Mouse (Mus musculus): ENCODE results near the gene Dap.

The Dap gene

DNA sequence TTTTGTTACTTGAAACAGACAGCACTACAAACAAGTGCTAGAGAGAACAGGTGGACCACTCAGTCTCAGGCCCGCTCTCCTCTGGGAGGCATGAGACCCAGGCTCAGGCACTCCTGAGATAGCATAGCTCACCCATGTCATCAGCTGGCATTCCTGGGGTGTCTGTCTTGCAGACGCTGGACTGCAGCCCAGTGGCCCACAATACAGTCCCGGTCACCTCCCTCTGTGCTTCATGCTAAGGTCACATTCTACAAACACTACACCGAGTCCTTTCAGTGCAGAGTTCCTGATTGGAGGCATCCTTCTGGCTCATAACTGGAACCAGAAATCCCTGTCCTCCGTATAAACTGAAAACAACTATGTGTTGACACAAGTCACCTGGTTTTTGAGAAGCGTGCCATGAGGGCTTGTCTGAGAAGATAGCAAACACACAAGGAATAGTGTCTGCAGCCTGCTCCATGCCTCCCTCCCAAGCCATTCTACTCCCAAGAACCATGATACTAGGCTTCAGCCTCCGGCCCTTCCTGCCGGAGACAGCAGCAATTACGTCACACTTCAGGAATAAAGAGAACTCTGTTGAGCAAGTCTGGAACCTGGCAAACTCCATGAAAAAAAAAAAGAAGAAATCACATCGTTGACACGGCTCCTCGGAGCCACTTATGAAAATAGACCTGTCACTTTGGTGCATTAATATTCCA is 78.3 kb downstream of the Dap start:
- DNase-seq (ENCODE audit: low spot score), result no peak

DNA sequence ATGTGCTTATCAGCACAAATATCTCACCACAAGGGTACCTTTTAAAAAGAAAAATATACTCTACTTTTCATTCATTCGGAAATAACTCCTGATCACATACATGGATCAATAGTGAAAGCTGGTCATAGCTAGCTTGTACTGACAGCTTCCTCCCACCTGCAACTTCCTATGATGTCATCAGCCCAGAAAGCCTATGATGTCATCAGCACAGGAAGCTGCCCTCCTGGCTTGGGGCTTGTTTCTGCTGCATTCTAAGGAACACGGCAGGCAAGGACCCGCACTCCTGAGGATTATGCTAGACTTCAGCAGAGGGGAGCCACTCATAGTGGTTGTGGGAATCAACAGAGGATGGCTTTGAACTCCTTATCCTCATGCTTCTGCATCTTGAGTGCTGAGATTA is 80.2 kb downstream of the Dap start:
- DNase-seq (ENCODE audit: low spot score), result no peak

DNA sequence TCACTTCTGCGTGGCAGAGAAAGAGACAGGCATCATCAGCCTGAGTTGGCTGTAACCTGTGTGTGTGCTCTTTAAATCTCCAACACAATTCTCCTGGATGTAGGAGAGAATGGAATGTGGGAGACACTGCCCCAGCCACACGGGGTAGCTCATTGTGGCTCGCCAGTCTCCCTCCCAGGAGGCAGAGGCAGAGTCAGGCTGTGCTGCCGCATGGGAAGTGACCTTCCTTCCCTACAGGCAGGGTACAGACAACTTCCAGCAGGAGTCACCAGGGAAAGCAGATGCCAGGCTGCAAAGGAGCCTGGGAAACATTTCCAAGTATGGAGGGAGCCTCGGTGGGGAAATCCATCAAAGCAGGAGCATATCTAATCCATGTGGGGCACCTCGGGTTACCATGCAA is 81.1 kb downstream of the Dap start:
- DNase-seq (ENCODE audit: low spot score), result no peak

DNA sequence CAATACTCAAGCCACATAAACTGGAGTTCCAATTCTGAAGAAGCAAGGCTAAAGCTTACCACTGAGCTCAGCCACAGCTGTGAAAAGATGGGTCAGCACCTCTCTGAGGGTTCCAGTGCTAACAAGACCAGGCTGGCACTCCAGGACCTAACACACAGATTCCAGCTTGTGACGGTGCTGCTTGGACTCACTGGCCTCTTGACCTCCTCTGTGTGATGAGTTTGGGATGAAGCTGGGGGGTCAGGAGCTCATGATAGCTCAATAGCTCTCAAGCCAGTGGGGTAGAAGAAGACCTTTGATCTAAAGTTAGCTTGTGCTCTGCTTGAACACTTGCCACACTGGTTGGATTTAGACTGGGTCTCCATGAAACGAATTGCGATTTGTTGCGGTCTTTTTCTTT is 82.6 kb downstream of the Dap start:
- no peak for DNase-seq (ENCODE audit: low spot score)

DNA sequence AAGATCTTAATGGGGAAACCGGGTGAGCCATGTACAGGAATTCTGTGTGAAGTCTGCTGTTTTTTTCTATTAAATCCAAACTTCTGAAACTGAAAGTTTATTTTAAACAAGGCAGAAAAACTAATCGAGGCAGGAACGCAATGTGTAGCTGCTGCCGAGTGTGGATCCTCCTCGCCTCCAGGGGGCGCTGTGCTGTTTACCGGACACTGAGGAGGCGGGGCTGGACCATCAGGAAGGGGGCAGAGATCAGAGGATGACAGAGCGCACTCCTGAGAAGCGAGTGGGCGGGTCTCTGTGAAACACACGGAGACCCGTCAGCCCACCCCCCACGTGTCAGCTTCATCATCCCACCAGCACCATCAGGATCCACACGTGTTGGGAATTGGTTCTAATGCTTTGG is 85.4 kb downstream of the Dap start:
- no peak for DNase-seq (ENCODE audit: low spot score)

DNA sequence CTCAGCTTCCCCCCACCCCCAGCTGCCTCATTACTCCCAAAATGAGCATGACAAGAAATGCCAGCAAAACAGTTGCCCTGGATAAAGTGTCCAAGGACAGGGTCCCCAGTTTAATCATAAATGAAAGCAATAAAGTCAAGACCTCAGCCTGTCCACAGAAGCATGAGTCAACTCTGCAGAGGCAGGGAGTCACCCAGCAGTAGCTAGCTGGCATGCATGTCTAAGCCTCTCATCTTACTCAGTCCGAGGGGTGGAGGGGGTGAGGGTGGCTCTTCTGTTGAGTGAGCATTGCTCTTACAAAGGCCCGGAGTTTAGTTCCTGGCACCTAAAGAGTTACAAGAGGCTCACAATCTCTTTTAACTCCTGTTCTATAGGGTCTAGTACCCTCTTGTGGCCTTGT is 87.9 kb downstream of the Dap start:
- DNase-seq (ENCODE audit: low spot score), result no peak

DNA sequence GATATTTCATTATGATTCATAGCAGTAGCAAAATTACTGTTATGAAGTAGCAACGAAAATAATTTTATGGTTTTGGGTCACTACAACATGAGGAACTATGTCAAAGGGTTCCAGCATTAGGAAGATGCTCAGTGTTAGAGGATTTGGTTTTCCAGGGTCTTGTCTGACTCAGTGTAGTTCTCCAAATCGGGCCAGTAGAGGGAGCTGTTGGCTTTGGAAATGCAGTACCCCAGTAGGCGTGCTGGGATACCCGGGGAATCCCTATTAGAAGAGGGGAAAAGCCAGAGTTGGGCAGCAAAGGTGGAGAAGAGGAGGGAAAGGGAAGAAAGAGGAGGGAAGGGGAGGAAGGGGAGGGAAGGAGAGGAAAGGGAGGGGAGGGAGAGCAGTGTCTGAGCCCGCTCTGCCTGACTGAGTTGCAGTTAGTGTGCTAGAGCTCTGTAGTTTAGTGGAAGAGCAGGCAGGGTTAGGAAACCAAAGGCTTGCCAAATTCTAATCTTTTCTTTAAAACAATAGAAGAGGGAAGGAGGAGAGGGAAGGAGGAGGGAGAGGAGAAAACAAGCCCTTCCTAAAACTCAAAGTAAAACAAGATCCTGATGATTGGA is 91.6 kb downstream of the Dap start:
- peak; percentile 74 for DNase-seq (ENCODE audit: low spot score)

DNA sequence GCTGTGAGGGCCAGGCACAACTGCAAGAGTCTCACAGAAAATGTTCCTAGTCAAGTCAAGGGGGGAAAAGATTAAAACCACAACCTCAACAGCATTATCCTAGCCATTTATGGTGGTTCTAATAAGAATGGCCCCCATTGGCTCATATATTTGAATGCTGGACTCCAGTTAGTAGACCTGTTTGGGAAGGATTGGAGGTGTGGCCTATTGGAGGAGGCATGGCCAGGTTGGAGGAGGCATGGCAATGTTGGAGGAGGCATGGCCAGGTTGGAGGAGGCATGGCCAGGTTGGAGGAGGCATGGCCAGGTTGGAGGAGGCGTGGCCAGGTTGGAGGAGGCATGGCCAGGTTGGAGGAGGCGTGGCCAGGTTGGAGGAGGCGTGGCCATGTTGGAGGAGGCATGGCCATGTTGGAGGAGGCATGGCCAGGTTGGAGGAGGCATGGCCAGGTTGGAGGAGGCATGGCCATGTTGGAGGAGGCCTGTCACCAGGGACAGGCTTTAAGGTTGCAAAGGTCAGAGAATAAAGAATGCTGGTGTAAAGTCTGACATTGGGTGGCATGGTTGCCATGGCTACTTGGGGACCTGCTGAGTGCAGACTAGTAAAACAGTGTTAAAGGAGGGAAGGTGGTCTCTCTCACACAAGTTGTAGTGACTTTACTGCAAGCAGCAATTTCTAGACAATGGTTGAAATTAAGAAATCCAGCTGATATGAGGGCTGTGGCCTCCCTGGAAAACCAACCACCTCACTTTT is 93.1 kb downstream of the Dap start:
- no peak for DNase-seq (ENCODE audit: low spot score)

DNA sequence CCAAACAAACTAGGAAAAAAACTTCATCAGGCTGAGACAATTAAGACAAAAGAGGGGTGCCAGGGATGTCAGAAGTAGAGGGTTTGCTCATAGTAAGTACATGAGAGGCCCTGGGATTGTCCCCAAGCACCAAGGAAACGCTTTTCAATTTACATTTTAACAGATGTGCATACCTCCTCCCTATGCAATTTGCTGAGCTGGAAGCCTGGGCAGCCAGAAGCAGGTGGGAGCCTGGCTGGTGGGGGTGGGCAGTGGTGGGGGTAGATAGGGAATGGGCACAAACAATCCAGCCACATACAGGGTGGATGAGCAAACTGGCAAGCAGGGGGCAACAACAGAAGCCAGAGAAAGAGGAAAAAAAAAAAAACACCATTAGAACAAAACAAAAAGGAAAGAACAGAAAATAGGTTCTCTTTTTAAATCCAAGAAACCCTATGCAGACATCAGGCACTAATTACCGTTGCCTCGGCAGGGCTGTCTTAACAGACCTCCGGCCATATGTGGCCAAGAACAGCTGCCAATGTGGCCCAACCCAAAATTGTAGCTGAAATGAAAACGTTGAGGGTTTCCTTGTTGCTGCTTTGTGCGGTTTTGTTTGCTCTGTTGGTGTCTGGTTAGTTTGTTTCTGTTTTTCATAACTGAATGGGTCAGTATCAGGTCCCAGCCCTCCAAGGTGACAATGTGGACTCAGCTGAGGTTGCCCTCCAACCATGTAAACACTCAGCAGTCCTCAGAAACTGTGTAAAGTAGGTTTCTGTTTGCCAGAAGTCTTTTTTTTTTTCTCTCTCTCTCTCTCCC is 94.2 kb downstream of the Dap start:
- DNase-seq (ENCODE audit: low spot score), result no peak

DNA sequence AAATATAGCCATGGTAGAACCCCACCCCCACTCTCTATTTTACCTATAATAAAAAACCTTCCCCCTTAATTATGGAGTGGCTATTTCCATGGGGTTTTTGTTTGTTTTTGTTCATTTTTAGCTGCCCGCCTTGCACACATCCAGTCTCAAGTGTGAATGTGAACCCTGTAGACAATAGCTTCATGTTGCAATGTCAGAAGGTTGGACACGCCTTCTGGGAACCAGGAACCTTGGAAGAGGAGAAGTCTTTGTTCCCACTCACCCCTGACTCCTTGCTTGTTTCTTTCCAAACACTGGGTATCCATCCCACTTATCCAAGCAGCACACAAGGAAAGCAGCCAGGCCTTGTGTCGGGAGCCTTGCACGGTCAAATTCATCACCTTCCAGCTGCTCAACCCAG is 94.9 kb downstream of the Dap start:
- no peak for DNase-seq (ENCODE audit: low spot score)

DNA sequence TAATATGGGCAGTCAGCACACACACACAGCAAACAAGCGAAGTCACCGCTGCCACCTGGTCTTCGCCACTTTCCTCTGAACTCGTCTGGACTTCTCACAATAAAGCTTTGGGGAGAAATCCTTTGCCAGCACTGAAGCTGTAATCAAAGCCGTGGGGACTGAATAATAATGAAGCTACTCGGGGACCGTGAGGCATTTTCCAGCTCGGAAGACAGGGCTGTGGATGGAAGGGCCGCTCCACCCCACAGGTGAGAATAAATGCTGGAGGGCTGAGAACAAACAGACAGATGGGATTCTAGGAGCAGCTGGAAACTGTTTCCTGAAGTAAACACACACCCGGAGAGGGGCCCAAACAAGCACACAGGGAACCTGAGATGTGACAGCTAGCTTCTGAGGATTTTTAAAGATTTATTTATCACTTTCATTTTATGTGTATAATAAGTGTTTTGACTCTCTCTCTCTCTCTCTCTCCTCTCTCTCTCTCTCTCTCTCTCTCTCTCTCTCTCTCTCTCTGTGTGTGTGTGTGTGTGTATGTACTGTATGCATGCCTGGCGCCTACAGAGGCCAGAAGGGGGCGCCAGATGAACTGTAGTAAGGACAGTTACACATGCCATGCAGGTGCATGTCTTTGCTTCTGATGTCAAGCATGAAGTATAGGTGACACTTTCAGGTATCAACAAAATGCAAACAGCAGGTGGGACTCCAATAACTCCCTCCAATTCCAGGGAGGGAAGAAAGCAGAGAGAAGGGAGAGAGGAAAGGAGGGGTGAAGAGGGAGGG is 96.7 kb downstream of the Dap start:
- DNase-seq (ENCODE audit: low spot score), result no peak

DNA sequence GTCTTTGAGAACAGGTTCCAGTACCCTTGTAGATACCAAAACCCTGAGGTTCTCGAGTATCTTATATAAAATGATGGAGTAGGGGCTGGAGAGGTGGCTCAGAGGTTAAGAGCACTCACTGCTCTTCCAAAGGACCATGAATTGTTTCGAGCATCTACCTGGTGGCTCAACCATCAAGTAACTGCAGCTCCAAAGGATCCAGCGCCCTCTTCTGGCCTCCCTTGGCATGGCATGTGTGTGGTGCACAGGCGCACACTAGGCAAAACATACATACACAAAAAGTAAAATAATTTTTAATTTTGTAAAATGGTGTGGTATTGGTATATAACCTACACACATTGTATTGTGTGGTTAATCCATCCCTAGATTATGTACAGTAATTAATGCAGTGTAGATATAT is 99.6 kb downstream of the Dap start:
- DNase-seq (ENCODE audit: low spot score), result no peak
